Mouse (Mus musculus): ENCODE data around the gene Jph2.
A peak's percentile ranks its signal among the peaks of the same experiment; 100 is the strongest.

Jph2 gene

GRCm38 (mm10) chr2:163303037-163303436 is 94.8 kb downstream of the Jph2 start:
- no peak for DNase-seq (ENCODE audit: low spot score)

- no peak for DNase-seq (ENCODE audit: low spot score)
Observed at GRCm38 (mm10) chr2:163301641-163302040, 96.2 kb downstream of the Jph2 start.

- peak; percentile 28 for DNase-seq (ENCODE audit: low spot score)
Observed at GRCm38 (mm10) chr2:163300069-163301060, 97.4 kb downstream of the Jph2 start.

GRCm38 (mm10) chr2:163296999-163297630 is 100.7 kb downstream of the Jph2 start:
- no peak for DNase-seq (ENCODE audit: low spot score)

GRCm38 (mm10) chr2:163288881-163289379 is 108.9 kb downstream of the Jph2 start:
- no peak for DNase-seq (ENCODE audit: low spot score)
